ENCODE assay signal across 11 mouse cellular contexts in the genomic region with DNA sequence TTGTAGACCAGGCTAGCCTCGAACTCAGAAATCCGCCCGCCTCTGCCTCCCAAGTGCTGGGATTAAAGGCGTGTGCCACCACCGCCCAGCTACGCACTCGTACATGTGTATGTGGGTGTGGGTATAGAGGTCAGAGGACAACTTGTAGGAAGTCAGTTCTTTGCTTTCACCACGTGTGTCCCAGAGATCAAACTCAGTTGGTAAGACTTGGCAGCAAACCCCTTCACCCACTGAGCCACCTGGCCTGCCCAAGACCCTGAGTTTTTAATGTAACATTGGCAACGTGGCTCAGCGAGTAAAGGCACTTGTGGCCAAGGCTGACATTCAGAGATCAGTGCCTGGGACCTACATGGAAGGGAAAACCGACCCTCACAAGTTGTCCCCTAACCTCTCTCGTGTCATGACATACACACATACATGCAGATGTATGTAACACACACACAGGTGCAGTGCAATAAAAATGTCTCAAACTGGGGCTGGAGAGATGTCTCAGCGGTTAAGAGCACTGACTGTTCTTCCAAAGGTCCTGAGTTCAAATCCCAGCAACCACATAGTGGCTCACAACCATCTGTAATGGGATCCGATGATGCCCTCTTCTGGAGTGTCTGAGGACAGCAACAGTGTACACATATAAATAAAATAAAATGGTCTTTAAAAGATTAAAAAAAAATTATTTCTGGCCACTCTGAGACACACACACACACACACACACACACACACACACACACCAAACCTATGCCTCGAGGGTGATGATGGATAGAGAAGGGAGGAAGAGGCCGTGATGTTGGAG. TPM values are rescaled to one million over a fixed set of nuclear protein-coding genes. Genes with fewer than 3 reads are reported as not detected.
DNase-seq lines count a peak whose midpoint lies in the region; ATAC-seq lines count a peak whose summit lies in the region.
"Had no signal": no experiment of that assay in that cellular context is flagged by ENCODE, and none has a peak within 500 bp of the region (broad histone marks: within the 10 kb centered on the region; RNA-seq: fewer than 3 reads in every experiment).

No protein-coding gene starts in this region.

- H3K9ac ChIP-seq in kidney, embryonic 16.5 days (replicated peaks; ENCODE audit: low read length) = no peak overlapping the region
- no peak overlapping the region for H3K9ac ChIP-seq in embryonic facial prominence, embryonic 12.5 days
- H3K9ac ChIP-seq: heart, embryonic 13.5 days; hindbrain, embryonic 13.5 days; liver, embryonic 13.5 days; midbrain, embryonic 13.5 days had no signal

- no peaks in the 10 kb centered on the region for H3K9me3 ChIP-seq in kidney, embryonic 16.5 days (ENCODE audit: low read length)
- H3K9me3 ChIP-seq in embryonic facial prominence, embryonic 12.5 days = no peaks in the 10 kb centered on the region
- H3K9me3 ChIP-seq: heart, embryonic 13.5 days; hindbrain, embryonic 13.5 days; liver, embryonic 13.5 days; midbrain, embryonic 13.5 days had no signal

- no peak for DNase-seq in kidney, postnatal 10 days
- peak; percentile 15 for DNase-seq in thymus, postnatal 0 days (ENCODE audit: low spot score)
- no peak for DNase-seq in thymus, postnatal 4 days
- DNase-seq in adrenal gland, adult (ENCODE audit: inconsistent age in 2 of 2, low spot score in 1 of 2) = no peak
- no peak for DNase-seq in cerebellum, adult 11 months

- H3K27ac ChIP-seq in kidney, embryonic 16.5 days (ENCODE audit: low read length) = no peak overlapping the region
- H3K27ac ChIP-seq in embryonic facial prominence, embryonic 12.5 days = 0 out of 2 replicates have a peak overlapping the region, but pooled peaks have one; percentile 86

- H3K4me2 ChIP-seq in kidney, embryonic 16.5 days (replicated peaks; ENCODE audit: low read depth, low read length) = no peak overlapping the region
- no peak overlapping the region for H3K4me2 ChIP-seq in embryonic facial prominence, embryonic 12.5 days (replicated peaks)
- H3K4me2 ChIP-seq: heart, embryonic 13.5 days; hindbrain, embryonic 13.5 days; midbrain, embryonic 13.5 days had no signal

- H3K4me1 ChIP-seq in kidney, embryonic 16.5 days (ENCODE audit: insufficient read depth, low read length) = peaks cover 43% of the 10 kb centered on the region
- H3K4me1 ChIP-seq in embryonic facial prominence, embryonic 12.5 days = peaks cover 41% of the 10 kb centered on the region

- WGBS in kidney, embryonic 16.5 days = 90% methylated on average over 15 of the region's 16 CpGs
- WGBS in embryonic facial prominence, embryonic 12.5 days = 89% methylated on average over 16 of the region's 16 CpGs

- ATAC-seq in kidney, embryonic 16.5 days (ENCODE audit: low FRiP score, low TSS enrichment) = 0 out of 2 replicates have a peak, but pooled peaks have one; percentile 0
- no peak for ATAC-seq in embryonic facial prominence, embryonic 12.5 days (ENCODE audit: insufficient number of reproducible peaks, insufficient read depth, low FRiP score, low TSS enrichment)
- ATAC-seq: midbrain, embryonic 13.5 days had no signal

- no peaks in the 10 kb centered on the region for H3K27me3 ChIP-seq in kidney, embryonic 16.5 days (ENCODE audit: insufficient read depth, low read length)
- no peaks in the 10 kb centered on the region for H3K27me3 ChIP-seq in embryonic facial prominence, embryonic 12.5 days
- H3K27me3 ChIP-seq: heart, embryonic 13.5 days; hindbrain, embryonic 13.5 days; liver, embryonic 13.5 days; midbrain, embryonic 13.5 days had no signal

- no peak overlapping the region for H3K4me3 ChIP-seq in kidney, embryonic 16.5 days (ENCODE audit: low read length)
- no peak overlapping the region for H3K4me3 ChIP-seq in embryonic facial prominence, embryonic 12.5 days
- H3K4me3 ChIP-seq: heart, embryonic 13.5 days; hindbrain, embryonic 13.5 days; liver, embryonic 13.5 days; midbrain, embryonic 13.5 days had no signal

- no peaks in the 10 kb centered on the region for H3K36me3 ChIP-seq in kidney, embryonic 16.5 days (ENCODE audit: insufficient read depth, low read length)
- H3K36me3 ChIP-seq in embryonic facial prominence, embryonic 12.5 days = no peaks in the 10 kb centered on the region
- H3K36me3 ChIP-seq: heart, embryonic 13.5 days; hindbrain, embryonic 13.5 days; liver, embryonic 13.5 days; midbrain, embryonic 13.5 days had no signal

RNA-seq across cellular contexts. Expression of gene Rassf3, which starts 31.8 kb away (rescaled TPM):
- 14.8 and 15.2 TPM in 2 replicates for polyA plus RNA-seq in kidney, embryonic 16.5 days (2015; fragmentation: Nextera tagmentation; extraction: Ambion mirVana)
- 6.1 and 6.2 TPM in 2 replicates for polyA plus RNA-seq in thymus, postnatal 0 days (2015; fragmentation: Nextera tagmentation; extraction: Ambion mirVana)
- 23.1 and 24.7 TPM in 2 replicates for polyA plus RNA-seq in embryonic facial prominence, embryonic 12.5 days (2016; fragmentation: Nextera tagmentation; extraction: Ambion mirVana)
